Mouse (Mus musculus): ENCODE data around the gene Gm28051.
A peak's percentile ranks its signal among the peaks of the same experiment; 100 is the strongest.

Gene Gm28051

DNA sequence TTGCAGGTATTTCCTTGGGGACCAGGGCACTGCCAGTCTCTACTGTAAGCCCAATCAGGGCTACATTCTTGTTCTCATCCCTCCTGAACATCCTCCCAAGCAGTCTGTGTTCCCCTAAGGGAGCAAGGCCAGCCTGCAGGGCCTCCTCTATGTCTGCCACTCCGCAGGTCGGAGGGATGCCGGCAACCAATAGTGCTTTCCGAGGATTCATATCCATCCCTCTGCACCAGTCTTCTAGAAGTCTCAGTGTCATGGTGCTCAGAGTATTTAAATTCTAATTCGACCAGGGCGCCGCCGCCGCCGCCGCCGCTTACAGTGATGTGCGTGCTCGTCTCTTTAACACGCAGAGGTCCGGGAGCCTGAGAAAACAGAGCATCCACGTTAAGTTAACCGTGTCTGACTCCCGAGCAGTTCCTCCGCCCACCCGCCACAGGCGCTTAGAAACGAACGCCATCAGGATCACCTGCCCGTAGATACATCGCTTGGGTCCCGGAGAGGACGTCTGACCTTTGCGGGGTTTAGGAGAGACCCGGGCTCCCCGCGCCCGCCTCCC lies 14.5 kb downstream of the Gm28051 start:
- DNase-seq (ENCODE audit: low spot score), result no peak

GRCm38 (mm10) chr12:102742056-102742455 lies 15.5 kb downstream of the Gm28051 start:
- DNase-seq (ENCODE audit: low spot score), result no peak

- no peak for DNase-seq (ENCODE audit: low spot score)
Measured at GRCm38 (mm10) chr12:102740285-102740684, 17.3 kb downstream of the Gm28051 start.

GRCm38 (mm10) chr12:102739096-102739495 lies 18.5 kb downstream of the Gm28051 start:
- DNase-seq (ENCODE audit: low spot score), result no peak

GRCm38 (mm10) chr12:102733381-102733780 lies 24.2 kb downstream of the Gm28051 start:
- DNase-seq (ENCODE audit: low spot score), result no peak

- DNase-seq (ENCODE audit: low spot score), result no peak
Measured at GRCm38 (mm10) chr12:102730798-102731619, 26.6 kb downstream of the Gm28051 start.

- peak; percentile 55 for DNase-seq (ENCODE audit: low spot score)
Measured at GRCm38 (mm10) chr12:102729855-102730797, 27.4 kb downstream of the Gm28051 start.

GRCm38 (mm10) chr12:102725761-102726175 lies 31.8 kb downstream of the Gm28051 start:
- DNase-seq (ENCODE audit: low spot score), result no peak

GRCm38 (mm10) chr12:102725146-102725545 lies 32.4 kb downstream of the Gm28051 start:
- DNase-seq (ENCODE audit: low spot score), result no peak

DNA sequence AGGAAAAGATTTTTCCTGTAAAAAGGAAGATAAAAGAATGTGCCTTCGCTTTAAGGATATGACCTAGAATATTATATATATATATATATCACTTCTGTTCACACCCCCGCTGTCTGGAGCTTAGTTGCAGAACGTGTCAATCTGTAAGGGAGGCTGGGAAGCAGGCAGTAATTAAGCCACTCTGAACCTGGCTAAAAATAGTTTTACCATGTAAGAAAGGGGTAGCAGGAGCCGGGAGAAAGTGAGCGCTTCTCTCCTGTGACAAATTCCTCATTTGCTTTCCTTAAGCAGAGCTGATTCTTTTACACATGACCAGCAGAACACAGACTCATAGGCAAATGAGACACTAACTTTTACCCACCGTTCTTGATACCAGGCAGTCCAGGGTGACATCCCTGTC lies 33.7 kb downstream of the Gm28051 start:
- DNase-seq (ENCODE audit: low spot score), result no peak

DNA sequence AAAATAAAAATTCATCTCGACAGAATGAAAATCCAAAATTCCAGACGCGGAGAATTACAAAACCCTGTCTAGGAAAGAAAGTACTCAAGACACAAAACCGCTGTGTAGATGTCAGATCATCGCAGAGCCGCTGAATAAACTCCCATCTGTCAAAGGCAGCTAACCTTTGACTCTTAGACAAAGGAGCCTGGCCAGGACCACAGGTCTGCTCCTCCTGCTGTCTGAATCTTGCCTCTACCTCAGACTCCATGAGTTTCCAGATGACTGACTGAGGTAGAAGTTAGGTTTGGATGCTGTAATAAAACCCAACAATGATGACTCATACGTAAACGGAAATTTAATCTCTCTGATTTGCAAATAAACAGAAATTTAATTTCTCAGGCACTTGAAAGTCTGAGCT lies 34.6 kb downstream of the Gm28051 start:
- no peak for DNase-seq (ENCODE audit: low spot score)

DNA sequence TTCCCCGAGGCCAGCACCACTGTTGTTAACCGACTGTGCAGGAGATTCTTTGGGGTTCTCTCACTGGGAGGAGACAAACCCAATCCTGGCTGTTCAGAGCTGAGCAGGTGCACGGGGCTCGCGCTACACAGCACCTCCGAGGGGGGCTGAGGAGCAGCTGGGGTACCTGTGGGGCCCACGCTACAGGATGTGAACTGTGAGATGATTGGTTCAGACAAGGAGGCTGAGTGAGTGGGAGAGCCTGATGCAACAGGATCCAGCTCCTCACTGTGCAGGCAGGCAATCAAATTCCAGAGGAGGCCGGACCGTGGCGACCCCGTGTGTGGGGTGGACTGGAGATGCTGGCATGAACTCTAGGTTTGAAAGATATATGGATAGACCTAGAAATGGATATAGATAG lies 35.1 kb downstream of the Gm28051 start:
- no peak for DNase-seq (ENCODE audit: low spot score)

DNA sequence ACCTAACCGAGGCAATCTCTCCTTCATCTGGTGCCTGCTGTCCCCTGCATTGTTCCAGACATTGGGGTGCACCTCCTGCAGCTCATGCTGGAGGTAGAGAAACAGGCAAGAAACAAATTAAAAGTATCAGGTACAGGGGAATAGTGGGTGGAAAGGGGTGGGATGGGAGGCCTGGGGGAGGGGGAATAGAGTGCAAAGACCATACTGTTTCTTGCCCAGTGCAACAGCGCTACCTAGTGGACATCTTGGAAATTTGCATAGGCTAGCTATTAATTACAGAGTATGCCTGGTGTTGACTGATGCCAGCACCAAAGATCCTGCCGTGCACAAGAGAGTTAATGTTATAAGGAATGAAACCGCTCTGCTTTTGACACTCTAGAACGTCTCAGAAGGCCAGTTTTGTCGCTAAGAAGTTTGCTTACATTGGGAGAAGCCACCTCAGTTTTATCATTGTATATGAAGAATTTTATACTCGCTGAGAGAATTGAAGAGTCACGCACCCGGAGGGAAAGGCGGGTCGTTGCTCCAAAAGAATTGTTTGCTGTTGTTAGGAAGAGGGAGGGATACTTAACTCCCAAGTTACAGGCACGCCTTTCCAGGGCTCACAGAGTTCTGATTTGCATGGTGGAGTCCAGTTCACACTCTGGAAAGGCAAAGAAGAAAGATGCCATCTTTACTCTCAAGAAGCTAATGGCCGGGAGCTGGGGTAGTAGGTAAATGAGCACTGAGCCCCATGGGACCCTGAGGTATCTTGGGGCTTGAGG lies 37.8 kb downstream of the Gm28051 start:
- DNase-seq (ENCODE audit: low spot score), result no peak

GRCm38 (mm10) chr12:102714654-102715395 lies 42.7 kb downstream of the Gm28051 start:
- DNase-seq (ENCODE audit: low spot score), result no peak

DNA sequence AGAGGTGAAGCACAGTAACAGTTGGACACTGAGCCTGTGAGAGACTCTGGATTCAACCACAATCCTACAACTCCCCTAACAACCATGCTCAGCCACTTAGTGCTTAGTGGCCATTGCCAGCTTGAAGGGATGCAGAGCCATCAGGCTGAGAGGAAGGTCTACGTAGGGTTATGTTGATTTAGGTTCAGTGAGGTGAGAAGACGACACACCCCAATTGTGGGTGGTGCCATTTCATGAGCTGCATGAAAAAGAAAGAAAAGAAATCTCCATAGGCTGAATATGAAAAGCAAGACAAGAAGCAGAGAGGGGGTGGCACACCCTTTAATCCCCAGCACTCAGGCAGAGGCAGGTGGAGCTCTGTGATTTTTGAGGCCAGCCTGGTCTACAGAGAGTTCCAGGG lies 43.4 kb downstream of the Gm28051 start:
- no peak for DNase-seq (ENCODE audit: low spot score)

- no peak for DNase-seq (ENCODE audit: low spot score)
Measured at GRCm38 (mm10) chr12:102713153-102713865, 44.3 kb downstream of the Gm28051 start.

DNA sequence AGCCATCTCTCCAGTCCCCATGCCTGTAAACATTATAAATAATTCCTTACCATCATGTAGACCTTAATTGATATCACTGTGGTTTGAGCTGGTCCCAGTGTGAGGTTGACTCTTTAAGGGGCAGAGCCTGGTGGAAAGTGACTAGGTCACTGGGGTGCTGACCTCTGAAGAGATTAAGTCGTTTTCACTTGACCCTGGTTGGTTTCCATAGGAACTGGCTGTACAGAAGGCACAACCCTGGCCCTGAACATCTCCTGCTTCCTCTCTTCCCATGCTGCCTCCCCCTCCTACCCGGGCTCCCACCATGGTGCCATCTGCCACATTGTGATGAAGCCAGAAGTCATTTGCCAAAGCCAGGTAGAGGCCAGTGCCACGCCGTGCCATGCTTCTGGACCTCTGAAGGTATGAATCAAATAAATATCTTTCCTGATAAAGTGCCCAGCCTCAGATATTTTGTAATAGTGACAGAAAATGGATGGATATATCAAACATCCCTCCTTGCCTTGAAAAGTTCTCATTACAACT lies 46.7 kb downstream of the Gm28051 start:
- DNase-seq (ENCODE audit: low spot score), result no peak

GRCm38 (mm10) chr12:102709896-102710295 lies 47.7 kb downstream of the Gm28051 start:
- DNase-seq (ENCODE audit: low spot score), result no peak

- DNase-seq (ENCODE audit: low spot score), result no peak
Measured at GRCm38 (mm10) chr12:102708220-102708619, 49.3 kb downstream of the Gm28051 start.

DNA sequence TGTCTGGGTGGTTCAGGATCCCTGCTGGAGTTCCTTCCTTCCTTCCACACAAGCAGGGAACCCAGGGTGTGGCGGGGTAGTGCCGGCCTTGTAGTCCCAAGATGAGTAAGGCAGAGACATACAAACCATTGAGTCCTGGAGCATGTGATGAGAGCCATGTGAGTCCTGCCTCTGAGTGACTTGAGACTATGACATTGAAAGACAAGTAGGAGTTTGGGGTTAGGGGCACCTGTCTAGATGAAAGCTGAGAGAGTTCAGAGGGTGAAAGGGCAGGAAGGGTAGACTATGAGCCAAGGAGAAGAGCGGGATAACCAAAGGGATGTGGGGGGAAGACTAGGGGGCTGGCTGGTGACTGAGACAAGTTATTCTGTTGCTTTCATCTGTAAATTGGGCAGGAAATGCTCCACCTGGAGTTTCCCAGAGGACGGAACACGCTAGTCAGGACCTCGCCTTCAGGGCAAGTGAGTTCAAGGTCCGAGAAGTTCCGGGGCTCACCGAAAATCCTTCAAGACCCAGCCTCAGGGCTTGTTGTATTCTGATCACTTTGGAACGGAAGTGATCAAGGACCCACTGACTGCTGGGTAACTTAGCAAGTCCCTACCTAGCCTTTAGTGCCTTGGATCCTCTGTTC lies 50.6 kb downstream of the Gm28051 start:
- no peak for DNase-seq (ENCODE audit: low spot score)
